18 mouse cellular contexts compared by ENCODE assay signal in the genomic region with DNA sequence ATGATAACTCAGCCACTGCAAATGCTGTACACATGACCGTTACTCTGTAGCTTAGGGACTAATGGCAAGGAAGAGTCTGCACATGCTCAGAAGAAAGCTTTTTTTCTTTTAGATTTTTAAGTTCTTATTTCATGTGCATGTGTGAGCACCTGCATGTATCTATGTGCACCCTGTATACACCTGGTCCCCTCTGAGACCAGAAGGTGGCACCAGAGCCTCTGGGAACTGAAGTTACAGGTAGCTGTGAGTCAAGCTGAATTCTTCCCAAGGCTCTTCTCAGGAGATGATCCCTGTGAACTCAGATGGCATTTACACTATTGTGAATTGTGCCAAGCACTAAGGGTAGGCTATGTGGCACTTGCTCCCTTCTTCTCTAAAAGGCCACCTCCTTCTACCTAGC. TPM values are rescaled to one million over a fixed set of nuclear protein-coding genes. Genes with fewer than 3 reads are reported as not detected.
DNase-seq lines count a peak whose midpoint lies in the region; ATAC-seq and TF ChIP-seq lines count a peak whose summit lies in the region.
"Had no signal": no experiment of that assay in that cellular context is flagged by ENCODE, and none has a peak within 500 bp of the region (broad histone marks: within the 10 kb centered on the region; RNA-seq: fewer than 3 reads in every experiment).

No protein-coding gene starts in this region.

- no peak for TF ChIP-seq EP300 in lung, postnatal 0 days (IDR thresholded peaks at IDR 0.05)

- H3K9me3 ChIP-seq in intestine, postnatal 0 days (ENCODE audit: control insufficient read depth) = no peaks in the 10 kb centered on the region
- H3K9me3 ChIP-seq in intestine, embryonic 16.5 days (ENCODE audit: control insufficient read depth, low read length) = no peaks in the 10 kb centered on the region
- no peaks in the 10 kb centered on the region for H3K9me3 ChIP-seq in lung, postnatal 0 days (ENCODE audit: low read length)
- H3K9me3 ChIP-seq: embryonic facial prominence, embryonic 15.5 days; heart, embryonic 15.5 days; limb, embryonic 13.5 days; neural tube, embryonic 13.5 days had no signal

- H3K4me3 ChIP-seq in cerebellum, adult 2 months (replicated peaks; ENCODE audit: insufficient read depth, low read depth, low read length) = no peak overlapping the region
- H3K4me3 ChIP-seq in intestine, postnatal 0 days (ENCODE audit: low read depth, low read length) = no peak overlapping the region
- H3K4me3 ChIP-seq in intestine, embryonic 16.5 days (ENCODE audit: low read length) = no peak overlapping the region
- H3K4me3 ChIP-seq in lung, postnatal 0 days (ENCODE audit: low read depth, low read length) = no peak overlapping the region
- H3K4me3 ChIP-seq: embryonic facial prominence, embryonic 15.5 days; heart, embryonic 15.5 days; limb, embryonic 13.5 days; neural tube, embryonic 13.5 days had no signal

- 85% methylated on average over 1 of the region's 1 CpGs for WGBS in cerebellum, adult 2 months
- WGBS in intestine, postnatal 0 days = 85% methylated on average over 1 of the region's 1 CpGs
- 84% methylated on average over 1 of the region's 1 CpGs for WGBS in intestine, embryonic 16.5 days
- WGBS in lung, postnatal 0 days = 91% methylated on average over 1 of the region's 1 CpGs

- no peak overlapping the region for H3K4me2 ChIP-seq in intestine, postnatal 0 days (replicated peaks; ENCODE audit: low read depth)
- no peak overlapping the region for H3K4me2 ChIP-seq in intestine, embryonic 16.5 days (ENCODE audit: low read depth, low read length)
- no peak overlapping the region for H3K4me2 ChIP-seq in lung, postnatal 0 days (replicated peaks; ENCODE audit: low read depth, low read length)
- H3K4me2 ChIP-seq: embryonic facial prominence, embryonic 15.5 days; heart, embryonic 15.5 days; limb, embryonic 13.5 days; neural tube, embryonic 13.5 days had no signal

- no peaks in the 10 kb centered on the region for H3K27me3 ChIP-seq in cerebellum, adult 2 months (ENCODE audit: control insufficient read depth, insufficient read depth, low read length)
- H3K27me3 ChIP-seq in intestine, postnatal 0 days (replicated peaks; ENCODE audit: control insufficient read depth, insufficient read depth, low read length) = no peaks in the 10 kb centered on the region
- no peaks in the 10 kb centered on the region for H3K27me3 ChIP-seq in intestine, embryonic 16.5 days (replicated peaks; ENCODE audit: control insufficient read depth, insufficient read depth, low read length)
- H3K27me3 ChIP-seq in lung, postnatal 0 days (replicated peaks; ENCODE audit: insufficient read depth, low read length) = no peaks in the 10 kb centered on the region
- H3K27me3 ChIP-seq: embryonic facial prominence, embryonic 15.5 days; heart, embryonic 15.5 days; limb, embryonic 13.5 days; neural tube, embryonic 13.5 days had no signal

- ATAC-seq in intestine, postnatal 0 days = no peak
- no peak for ATAC-seq in intestine, embryonic 16.5 days
- no peak for ATAC-seq in lung, postnatal 0 days

- no peak for TF ChIP-seq POLR2A in cerebellum, adult 2 months (IDR thresholded peaks at IDR 0.05; ENCODE audit: borderline replicate concordance, insufficient read depth, low read length)
- no peak for TF ChIP-seq POLR2A in brain, embryonic 14.5 days (IDR thresholded peaks at IDR 0.05; ENCODE audit: borderline replicate concordance, extremely low read depth, insufficient read depth, insufficient read length, poor library complexity, severe bottlenecking)

- no peak overlapping the region for H3K27ac ChIP-seq in cerebellum, adult 2 months (ENCODE audit: insufficient read depth, low read length)
- no peak overlapping the region for H3K27ac ChIP-seq in intestine, postnatal 0 days (ENCODE audit: low read depth, low read length)
- H3K27ac ChIP-seq in intestine, embryonic 16.5 days (ENCODE audit: low read length) = no peak overlapping the region
- H3K27ac ChIP-seq in lung, postnatal 0 days (ENCODE audit: low read length) = no peak overlapping the region
- H3K27ac ChIP-seq: embryonic facial prominence, embryonic 15.5 days; heart, embryonic 15.5 days; limb, embryonic 13.5 days; neural tube, embryonic 13.5 days had no signal

- no peaks in the 10 kb centered on the region for H3K4me1 ChIP-seq in cerebellum, adult 2 months (ENCODE audit: control insufficient read depth, insufficient read depth, low read length)
- no peaks in the 10 kb centered on the region for H3K4me1 ChIP-seq in intestine, postnatal 0 days (replicated peaks; ENCODE audit: control insufficient read depth, insufficient read depth, low read length)
- no peaks in the 10 kb centered on the region for H3K4me1 ChIP-seq in intestine, embryonic 16.5 days (ENCODE audit: control insufficient read depth, insufficient read depth, low read length)
- no peaks in the 10 kb centered on the region for H3K4me1 ChIP-seq in lung, postnatal 0 days (ENCODE audit: insufficient read depth, low read depth, low read length)
- H3K4me1 ChIP-seq: embryonic facial prominence, embryonic 15.5 days; heart, embryonic 15.5 days; limb, embryonic 13.5 days; neural tube, embryonic 13.5 days had no signal

- no peak overlapping the region for H3K9ac ChIP-seq in intestine, postnatal 0 days (ENCODE audit: low read depth, low read length)
- no peak overlapping the region for H3K9ac ChIP-seq in intestine, embryonic 16.5 days (ENCODE audit: low read depth, low read length)
- no peak overlapping the region for H3K9ac ChIP-seq in lung, postnatal 0 days (replicated peaks; ENCODE audit: low read depth)
- H3K9ac ChIP-seq: embryonic facial prominence, embryonic 15.5 days; heart, embryonic 15.5 days; limb, embryonic 13.5 days; neural tube, embryonic 13.5 days had no signal

- DNase-seq in cerebellum, adult 2 months = no peak
- DNase-seq in cerebellum, adult 8-10 months = no peak
- DNase-seq in lung, postnatal 0 days (ENCODE audit: low spot score) = no peak
- no peak for DNase-seq in lung, postnatal 14 days
- no peak for DNase-seq in brain, embryonic 14.5 days (ENCODE audit: low read depth)
- no peak for DNase-seq in right cerebral cortex, postnatal 14 days
- DNase-seq: adrenal gland, postnatal 10 days; heart, adult 11 months; lung, postnatal 4 days; right cerebral cortex, adult 18-20 months; spleen, adult 18-20 months; thymus, postnatal 4 days had no signal

- H3K36me3 ChIP-seq in intestine, postnatal 0 days (ENCODE audit: control insufficient read depth, insufficient read depth) = no peaks in the 10 kb centered on the region; the same call in 1 of the 2 replicates
- H3K36me3 ChIP-seq in intestine, embryonic 16.5 days (ENCODE audit: control insufficient read depth, insufficient read depth, low read length) = no peaks in the 10 kb centered on the region
- no peaks in the 10 kb centered on the region for H3K36me3 ChIP-seq in lung, postnatal 0 days (ENCODE audit: insufficient read depth, low read length)
- H3K36me3 ChIP-seq: heart, embryonic 15.5 days; limb, embryonic 13.5 days; neural tube, embryonic 13.5 days had no signal

- peak; percentile 17; the same call in 1 of the 2 replicates for TF ChIP-seq CTCF in cerebellum, adult 2 months (IDR thresholded peaks at IDR 0.05; ENCODE audit: borderline replicate concordance, insufficient read depth, low read depth, low read length)
- peak; percentile 54 for TF ChIP-seq CTCF in intestine, postnatal 0 days (IDR thresholded peaks at IDR 0.05; ENCODE audit: low read depth)
- peak; percentile 27; the same call in 1 of the 2 replicates for TF ChIP-seq CTCF in lung, postnatal 0 days (IDR thresholded peaks at IDR 0.05)
- peak; percentile 14; the same call in 1 of the 2 replicates for TF ChIP-seq CTCF in brain, embryonic 14.5 days (IDR thresholded peaks at IDR 0.05; ENCODE audit: borderline replicate concordance, extremely low read depth, insufficient read depth, insufficient read length)

RNA-seq across cellular contexts. Expression of a gene that starts 19.9 kb away (rescaled TPM):
- polyA plus RNA-seq in cerebellum, adult 2 months (2012; rRNA removed) = 32.1 and 36.7 TPM in 2 replicates
- polyA plus RNA-seq in intestine, postnatal 0 days (2015; fragmentation: Nextera tagmentation; extraction: Ambion mirVana) = 0.72 TPM in 2 replicates
- 0.61 and 0.97 TPM in 2 replicates for polyA plus RNA-seq in intestine, embryonic 16.5 days (2015; fragmentation: Nextera tagmentation; extraction: Ambion mirVana)
- 0.06 and 0.10 TPM in 2 replicates for polyA plus RNA-seq in lung, postnatal 0 days (2015; fragmentation: Nextera tagmentation; extraction: Ambion mirVana)
- polyA plus RNA-seq in brain, embryonic 14.5 days (2012; rRNA removed) = 4.9 and 9.3 TPM in 2 replicates

RNA-seq across cellular contexts. Expression of a gene that starts 43.2 kb away (rescaled TPM):
- polyA plus RNA-seq in cerebellum, adult 2 months (2012; rRNA removed) = 870 and 906 TPM in 2 replicates
- 365 and 373 TPM in 2 replicates for polyA plus RNA-seq in intestine, postnatal 0 days (2015; fragmentation: Nextera tagmentation; extraction: Ambion mirVana)
- 648 and 718 TPM in 2 replicates for polyA plus RNA-seq in intestine, embryonic 16.5 days (2015; fragmentation: Nextera tagmentation; extraction: Ambion mirVana)
- 453 and 499 TPM in 2 replicates for polyA plus RNA-seq in lung, postnatal 0 days (2015; fragmentation: Nextera tagmentation; extraction: Ambion mirVana)
- 994 and 1,239 TPM in 2 replicates for polyA plus RNA-seq in brain, embryonic 14.5 days (2012; rRNA removed)
